Mouse (Mus musculus) cortical plate, adult 2 months (tissue): ENCODE data around the gene Flnb.

Experiments used
- CTCF ChIP-seq: fragments of 200-500 bp; IDR thresholded peaks from 2 replicates; pipeline ENCODE4 v1.5.1; 2011; ENCODE audit warnings: mild to moderate bottlenecking, control low read depth, low read length; ENCODE audit not compliant: insufficient read depth; ENCODE audit errors: extremely low read depth
- POLR2A ChIP-seq: fragments of 200-500 bp; IDR thresholded peaks from 2 replicates; pipeline ENCODE4 v1.6.1; 2011; ENCODE audit warnings: mild to moderate bottlenecking, low read length, control low read depth; ENCODE audit not compliant: insufficient read depth; ENCODE audit errors: extremely low read depth

DNA sequence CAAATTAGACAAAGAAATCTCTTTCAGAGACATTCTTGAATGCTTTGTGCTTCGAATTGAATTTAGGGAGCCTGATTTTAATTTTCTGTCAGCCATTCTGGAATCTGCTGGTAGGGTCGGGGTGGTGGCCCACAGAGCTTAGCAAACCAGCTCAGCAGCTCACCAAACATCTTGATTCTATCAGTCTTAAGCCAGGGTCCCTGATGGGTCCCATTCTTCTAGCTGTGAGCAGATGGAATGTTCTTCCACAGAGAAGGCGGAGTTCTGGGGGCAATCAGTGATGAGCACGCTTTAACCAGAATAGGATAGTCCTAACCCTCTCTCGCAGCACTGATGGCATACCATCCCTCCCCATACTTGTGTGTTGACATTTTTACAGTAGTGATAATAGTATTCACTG is 37.7 kb downstream of the Flnb start:
- TF ChIP-seq POLR2A = no peak
- no peak for TF ChIP-seq CTCF
